Mouse (Mus musculus) 416B (cell line): ENCODE results near the gene Rpl14.

ENCODE experiments used
- DNase-seq: peaks from one replicate; pipeline ENCODE4 v3.0.0; 2011; ENCODE audit warnings: low read depth

Rpl14 gene

GRCm38 (mm10) chr9:120571593-120572385, 545 bp downstream of the Rpl14 start:
- no peak for DNase-seq

DNA sequence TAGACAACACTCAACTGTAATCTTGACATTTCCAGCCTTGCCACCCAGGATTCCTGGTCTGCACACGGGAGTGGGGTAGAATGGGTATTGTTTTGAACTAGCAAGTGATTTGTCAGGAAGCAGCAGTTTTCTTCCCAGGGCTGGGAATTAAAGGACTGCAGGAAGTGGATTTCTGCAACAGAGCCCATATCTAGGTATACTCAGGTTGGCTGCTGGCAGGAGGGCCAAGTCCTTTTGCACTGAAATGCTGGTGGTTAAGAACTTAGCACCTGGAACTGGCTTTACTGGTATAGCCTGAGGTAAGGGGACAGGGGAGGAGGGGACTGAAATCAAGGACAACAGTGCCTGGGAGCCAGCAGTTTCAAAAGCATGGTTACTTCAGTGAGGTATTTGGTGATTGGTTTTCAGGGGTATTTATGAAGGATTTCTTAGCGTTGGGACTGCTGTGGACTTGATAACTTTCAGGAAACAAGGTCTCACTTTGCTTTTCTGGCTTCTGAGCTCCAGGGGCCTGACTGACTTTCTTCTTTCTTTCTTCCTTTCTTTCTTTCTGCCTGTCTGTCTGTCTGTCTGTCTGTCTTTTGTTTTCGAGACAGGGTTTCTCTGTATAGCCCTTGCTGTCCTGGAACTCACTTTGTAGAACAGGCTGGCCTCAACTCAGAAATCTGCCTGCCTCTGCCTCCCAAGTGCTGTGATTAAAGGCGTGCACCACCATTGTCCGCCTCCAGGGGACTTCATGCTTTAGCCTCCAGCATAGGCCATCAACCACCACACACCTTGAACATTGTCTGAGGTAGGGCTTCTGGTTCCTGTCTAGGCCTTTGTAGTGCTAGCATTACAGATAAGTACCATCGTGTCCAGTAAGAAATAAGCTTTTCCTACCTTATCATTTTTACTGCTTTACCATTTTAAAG, 4.8 kb downstream of the Rpl14 start:
- peak; percentile 54 for DNase-seq

DNA sequence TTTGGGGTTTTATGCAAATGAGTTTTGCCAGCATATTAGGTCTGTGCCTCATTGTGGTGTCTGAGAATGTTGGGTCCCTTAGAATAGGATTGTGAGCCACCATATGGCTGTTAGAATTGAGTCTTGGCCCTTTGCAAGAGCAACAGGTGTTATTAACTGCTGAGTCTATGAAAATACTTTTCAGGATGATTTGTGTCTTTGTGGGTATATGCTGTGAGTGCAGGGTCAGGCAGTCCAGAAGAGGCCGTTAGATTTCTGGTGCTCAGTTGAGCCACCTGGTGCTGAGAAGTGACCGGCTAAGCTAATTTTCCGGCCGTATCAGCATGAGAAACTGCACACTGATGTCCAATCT, 5.4 kb downstream of the Rpl14 start:
- no peak for DNase-seq

- peak; percentile 97 for DNase-seq
These were observed 5.9 kb downstream of the Rpl14 start for GRCm38 (mm10) chr9:120577133-120577651.

DNA sequence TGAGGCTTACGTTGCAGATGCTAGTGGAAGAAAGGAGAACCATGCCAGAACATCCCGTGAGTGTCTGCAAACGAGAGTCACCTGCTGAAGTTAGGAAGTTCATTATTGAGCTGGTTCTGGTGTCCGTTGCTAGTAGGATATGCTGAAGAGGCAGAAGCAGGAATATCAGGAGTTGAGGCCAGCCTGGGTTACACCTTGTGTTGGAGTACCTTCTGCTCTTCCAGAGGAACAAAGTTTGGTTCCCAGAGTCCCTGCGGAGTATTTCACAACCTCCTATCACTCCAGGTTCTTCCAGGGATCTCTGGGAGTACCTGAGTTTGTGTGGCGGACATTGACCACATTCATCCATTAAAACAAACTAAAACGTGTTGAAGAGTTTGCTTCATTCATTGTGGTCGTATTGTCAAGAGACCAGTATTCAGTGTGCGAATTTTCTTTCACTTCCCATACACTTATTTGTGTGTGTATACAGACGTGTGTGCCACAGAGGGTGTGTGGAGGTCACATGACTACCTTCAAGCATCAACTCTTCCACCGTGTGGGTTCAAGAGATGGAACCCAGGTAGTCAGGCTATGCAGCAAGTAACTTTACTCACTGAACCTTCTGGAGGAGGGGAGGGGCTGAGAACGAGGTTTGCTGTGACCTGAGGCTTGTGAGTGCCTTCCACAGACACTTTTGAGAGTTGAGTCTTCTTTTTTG, 6.6 kb downstream of the Rpl14 start:
- no peak for DNase-seq

DNA sequence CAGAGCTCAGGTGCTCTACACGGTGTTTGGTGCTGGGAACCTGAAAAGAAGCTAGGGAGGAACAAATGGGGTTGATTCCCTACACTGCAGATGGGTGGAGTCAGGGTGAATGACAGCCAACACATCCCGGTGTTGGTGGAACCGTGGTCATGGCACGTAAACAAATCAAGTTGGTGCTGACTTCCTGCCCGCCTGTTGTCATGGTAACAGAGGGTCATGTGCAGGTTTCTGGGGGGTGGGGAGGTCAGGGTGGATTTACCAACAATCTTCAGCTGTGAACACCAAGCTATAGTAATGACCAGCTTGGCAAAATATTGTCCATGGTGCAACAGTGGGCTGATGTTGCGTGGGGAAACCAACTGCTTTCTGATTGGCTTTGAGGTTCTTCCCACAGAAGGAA, 7.5 kb downstream of the Rpl14 start:
- peak; percentile 61 for DNase-seq

- DNase-seq, result no peak
These were observed 8.6 kb downstream of the Rpl14 start for GRCm38 (mm10) chr9:120579808-120580207.

DNA sequence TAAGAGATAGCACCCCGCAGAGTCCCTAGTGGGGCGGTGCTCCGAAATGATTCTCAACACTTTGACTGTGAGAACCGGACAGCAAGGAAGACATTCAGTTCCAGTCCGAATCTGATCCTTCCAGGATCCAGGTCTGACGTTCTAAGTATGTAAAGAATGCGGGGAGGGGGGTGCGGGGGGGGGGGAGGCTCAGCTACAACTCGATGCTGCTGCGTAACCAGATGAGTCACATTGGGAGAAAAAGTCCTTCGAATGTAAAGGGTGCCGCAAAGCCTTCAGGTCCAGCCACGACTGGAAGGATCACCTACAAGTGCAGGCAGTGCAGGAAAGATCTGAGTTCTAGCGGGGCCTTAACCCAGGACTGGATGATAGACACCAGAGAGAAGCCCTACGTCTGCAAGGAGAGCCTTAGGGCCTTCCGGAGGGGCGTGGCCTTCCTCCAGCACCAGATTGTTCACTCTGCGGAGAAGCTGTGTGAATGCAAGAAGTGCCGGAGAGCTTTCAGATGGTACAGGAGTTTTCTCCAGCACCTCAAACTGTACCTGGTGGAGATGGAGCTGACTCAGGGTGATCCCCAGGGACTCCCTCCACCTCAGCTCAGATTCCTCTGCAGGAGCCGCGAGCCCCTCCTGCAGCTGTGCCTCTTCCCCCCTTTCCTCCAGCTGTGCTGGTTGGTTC, 10.8 kb downstream of the Rpl14 start:
- DNase-seq, result peak; percentile 85

DNA sequence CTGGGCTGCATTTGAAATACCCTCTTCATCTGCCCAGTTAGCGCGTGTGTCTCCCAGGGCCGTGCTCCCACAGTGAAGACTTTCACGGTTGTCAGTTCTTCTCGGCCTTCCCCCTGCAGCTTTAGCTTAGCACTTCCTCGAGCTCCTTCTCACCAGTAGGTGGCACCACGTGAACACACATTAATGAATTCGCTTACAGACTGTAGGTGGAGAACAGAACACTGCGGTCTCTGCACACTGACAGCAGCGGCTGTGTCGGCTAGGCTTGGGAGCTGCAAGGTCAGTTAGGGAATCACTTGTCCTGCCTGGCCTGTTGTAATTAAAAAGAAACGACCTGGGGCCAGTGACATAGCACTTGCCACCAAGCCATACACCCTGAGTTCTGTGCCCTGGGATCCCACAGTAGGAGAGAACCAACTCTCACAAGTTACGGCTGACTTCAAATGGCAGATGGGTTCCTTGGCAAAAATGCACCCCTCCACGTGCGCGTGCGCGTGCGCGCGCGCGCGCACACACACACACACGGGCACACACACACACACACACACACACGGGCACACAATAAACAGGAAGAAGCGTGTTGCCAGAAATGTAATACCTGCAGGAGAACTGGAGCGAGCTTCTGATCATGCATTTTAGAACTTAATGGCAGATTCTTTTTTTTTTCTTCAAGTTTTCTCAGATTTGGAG, 11.5 kb downstream of the Rpl14 start:
- DNase-seq, result peak; percentile 97

- no peak for DNase-seq
These were observed 12.1 kb downstream of the Rpl14 start for GRCm38 (mm10) chr9:120583314-120583713.

- peak; percentile 86 for DNase-seq
These were observed 15.3 kb downstream of the Rpl14 start for GRCm38 (mm10) chr9:120586546-120586945.

- peak; percentile 76 for DNase-seq
These were observed 20.2 kb downstream of the Rpl14 start for GRCm38 (mm10) chr9:120591490-120591889.

DNA sequence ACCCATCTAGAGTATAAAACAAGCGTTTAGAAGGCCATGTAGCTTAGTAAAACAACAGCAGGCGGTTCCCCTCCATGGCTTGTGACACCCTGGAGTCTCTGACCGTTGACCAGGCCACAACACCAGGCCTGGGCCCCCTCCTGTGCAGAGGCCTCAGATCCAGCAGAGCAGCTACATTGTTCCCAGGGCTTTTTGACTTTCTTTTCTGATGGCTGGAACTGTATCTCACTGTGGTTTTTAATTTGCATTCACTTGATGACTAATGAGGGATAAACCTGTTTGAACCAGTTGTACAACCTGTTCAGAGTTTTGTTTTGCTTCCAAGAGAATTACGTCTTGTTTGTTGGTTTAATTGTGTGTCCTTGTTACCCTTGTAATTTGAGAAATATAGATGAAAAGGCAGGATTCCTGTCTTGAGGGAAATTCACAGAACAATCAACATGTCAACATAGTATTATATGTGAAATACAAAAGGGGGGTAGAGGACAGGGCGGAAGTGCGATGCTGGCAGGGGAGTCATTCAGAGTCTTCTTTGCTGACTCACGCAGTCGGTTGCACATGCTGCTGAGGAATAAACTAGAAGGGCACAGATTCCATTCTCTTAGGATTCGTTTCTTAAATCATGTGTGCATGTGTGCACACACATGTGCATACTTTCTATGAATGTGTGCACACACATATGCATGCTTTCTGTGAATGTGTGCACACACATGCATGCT, 22.3 kb downstream of the Rpl14 start:
- peak; percentile 34 for DNase-seq

- no peak for DNase-seq
These were observed 23.6 kb downstream of the Rpl14 start for GRCm38 (mm10) chr9:120594839-120595238.

DNA sequence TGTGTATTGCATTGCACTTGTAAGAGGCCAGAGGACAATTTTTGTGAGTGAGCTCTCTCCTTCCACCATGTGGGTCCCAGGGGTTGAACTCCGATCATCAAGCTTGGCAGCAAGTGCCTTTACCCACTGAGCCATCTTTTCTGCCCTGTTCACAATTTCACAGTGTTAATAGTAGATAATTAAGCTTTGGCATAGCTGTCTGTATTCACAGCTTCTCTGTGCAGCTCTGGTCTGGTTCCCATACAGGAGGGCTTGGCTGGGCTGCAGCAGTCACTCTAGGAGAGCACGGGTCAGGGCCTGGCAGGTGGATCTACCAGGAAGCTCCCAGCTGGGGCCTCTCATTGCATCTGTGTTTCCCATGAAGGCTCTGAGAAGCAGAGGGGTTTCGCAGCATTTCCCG, 24.1 kb downstream of the Rpl14 start:
- DNase-seq, result no peak

DNA sequence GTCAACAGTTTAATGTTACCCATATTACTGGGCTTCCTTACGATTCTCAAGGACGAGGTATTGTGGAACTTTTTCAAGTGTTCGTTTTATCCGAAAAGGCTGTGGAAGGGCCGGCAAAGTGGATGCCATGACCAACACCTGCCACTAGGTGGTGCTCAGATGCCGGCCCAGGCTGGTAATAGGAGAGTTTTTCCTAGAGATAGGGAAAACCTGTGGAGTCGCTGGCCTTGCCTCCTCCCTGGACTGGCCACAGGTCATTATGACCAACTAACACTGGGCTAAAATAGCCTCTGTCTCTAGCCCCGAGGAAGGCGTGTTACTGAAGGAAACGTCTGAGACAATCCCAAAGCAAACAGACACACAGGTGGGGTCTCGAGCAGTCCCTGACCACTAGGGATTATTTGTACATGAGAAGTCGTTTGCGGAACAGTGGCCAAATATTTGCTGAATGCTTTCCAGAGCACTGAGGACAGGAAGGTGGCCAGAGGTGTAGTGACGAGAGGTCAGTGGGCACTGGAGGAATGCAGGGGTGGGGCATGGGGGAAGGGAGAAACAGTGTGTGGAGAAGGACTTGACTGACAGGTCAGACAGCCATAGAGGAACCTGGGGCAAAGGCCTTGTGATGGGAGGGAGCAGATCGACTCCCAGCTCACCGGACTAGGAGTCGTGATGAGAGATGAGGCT, 30.4 kb downstream of the Rpl14 start:
- peak; percentile 53 for DNase-seq

- no peak for DNase-seq
These were observed 31.1 kb downstream of the Rpl14 start for GRCm38 (mm10) chr9:120602172-120602838.

- DNase-seq, result peak; percentile 51
These were observed 31.7 kb downstream of the Rpl14 start for GRCm38 (mm10) chr9:120602839-120603511.

GRCm38 (mm10) chr9:120603512-120603908, 32.3 kb downstream of the Rpl14 start:
- no peak for DNase-seq
